Mouse (Mus musculus) naive thymus-derived CD4-positive, alpha-beta T cell, adult 2 months (primary cell): ENCODE results near the gene 1700001P01Rik.
A peak's percentile ranks its signal among the peaks of the same experiment; 100 is the strongest.

ENCODE experiments used
- DNase-seq: peaks from one replicate; pipeline ENCODE4 v3.0.0-alpha.2; 2011; ENCODE audit warnings: low read depth

The 1700001P01Rik gene

DNA sequence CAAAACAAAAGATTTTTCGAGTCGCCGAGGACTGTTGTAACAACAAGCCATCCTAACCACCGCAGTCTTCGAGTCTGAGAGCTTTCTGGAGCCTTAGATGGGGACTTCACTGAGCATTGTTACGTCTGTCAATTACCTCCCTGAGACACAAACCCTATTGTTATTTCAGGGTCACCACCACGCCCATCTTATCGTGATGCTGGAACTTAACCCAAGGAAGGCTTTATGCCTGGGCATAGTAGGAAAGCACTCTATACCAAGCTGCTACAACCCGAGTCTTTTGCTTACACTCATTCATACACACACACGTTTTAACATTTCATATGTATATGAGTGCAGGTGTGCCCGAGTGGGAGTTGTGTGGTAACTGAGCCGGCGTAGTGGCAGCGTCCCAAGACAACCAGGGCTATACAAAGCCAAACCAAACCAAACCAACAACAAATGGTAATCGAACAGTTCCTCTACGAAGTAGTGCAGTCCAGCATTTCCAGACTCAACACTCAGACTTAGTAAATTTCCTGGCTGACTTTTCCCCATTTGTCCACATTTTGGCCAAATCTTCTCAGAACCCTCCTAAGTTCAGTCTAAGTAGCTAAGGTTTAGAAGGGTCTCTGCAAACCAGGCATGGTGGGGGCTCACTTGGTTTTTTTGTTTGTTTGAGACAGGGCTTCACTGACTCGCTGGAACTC, at the start of gene 1700001P01Rik:
Gene 1700001P01Rik, minus strand, starts transcription at position 111 of the 689 bp plus-strand sequence.
- DNase-seq = no peak

DNA sequence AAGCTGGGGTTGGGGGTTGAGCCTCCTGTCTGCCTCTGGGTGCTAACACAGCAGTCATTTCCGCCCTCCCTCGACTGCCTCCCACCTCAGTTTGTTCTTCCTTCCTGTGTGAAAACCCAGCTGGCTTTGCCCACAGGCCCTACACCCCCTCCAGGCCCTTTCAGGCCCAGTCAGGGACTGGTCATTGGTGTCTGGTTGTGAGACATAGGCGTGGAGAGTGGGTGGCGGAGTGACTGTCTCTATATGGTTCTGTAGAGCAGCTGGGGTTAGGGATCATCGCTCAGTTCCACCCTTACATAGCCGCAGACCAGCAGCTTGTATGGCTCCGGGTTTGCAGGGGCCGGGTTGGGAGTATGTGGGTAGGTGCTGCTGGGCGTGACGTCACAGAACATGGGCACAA, 49.6 kb upstream of the 1700001P01Rik start:
- peak; percentile 77 for DNase-seq

DNA sequence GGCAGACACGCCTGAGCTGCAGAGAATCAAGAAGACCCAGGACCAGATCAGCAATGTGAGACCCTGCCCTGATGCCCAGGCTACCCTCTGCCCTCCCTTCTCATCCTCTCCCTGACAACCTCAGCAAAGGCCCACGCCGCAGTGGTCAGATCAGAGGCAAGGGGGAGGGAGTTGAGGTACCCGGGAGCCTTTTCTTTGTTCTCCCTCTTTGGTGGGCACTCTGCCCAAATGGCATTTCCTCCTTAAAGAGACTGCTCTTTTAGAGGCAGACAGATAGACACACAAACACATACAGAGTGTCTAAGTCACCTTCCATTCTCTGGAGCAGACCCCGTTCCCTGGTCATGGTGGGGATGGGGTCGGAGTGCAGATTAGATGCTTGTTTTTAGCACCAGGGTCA, 49.2 kb upstream of the 1700001P01Rik start:
- DNase-seq = no peak

DNA sequence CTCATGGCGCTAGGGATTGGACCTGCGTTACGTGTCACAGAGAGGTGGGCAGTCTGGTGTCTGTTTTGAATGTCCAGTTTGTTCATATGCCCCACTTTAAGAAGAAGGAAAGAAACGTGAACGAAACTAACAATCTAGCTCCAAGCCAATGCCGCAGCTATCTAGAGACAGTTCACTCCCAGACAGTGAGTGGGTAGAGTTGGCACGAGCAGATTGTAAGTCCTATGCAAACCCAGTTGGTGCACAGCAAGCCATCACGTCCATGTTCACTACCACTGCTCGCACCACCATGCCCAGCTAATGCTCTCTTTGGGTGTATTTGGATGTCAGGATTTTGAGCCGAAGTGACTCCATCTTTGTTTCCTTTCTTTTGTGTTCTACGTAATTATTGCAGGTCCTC, 48.5 kb upstream of the 1700001P01Rik start:
- no peak for DNase-seq

DNA sequence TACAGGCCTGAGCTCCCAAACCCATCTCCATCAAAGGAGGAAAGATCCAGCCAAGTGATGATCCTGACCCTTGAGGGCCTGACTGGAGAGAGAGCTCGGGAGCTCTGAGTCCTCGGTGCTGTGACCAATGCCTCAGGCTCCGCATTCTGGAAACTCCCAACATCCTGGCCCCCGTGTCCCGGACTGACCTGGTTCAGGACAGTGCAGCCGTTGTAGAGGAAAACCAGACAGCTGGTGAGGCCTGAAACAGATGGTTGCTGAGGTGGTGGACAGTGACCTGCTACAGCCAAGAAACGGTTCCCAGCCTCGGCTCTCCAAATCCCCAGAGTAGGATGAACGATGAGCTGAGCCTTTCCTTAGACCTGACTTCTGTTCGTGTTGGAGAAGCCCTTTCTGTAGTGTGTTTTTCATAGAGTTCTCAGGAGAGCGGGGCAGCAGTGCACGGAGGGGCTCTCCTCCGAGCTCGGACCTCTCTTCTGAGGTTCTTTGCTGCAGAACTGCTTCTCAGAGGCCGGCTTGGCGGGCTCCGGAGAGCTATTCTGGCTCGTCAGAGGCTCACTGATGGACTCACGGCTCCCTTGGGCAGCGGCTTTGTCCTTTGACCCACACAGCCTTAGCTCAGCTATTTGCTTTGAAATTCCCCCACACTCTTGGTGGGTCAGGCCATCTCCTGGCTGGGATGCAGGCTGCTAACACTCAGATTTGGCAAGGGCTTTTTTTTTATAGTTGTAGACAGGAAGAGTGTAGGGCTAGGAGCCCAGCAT, 47.3 kb upstream of the 1700001P01Rik start:
- DNase-seq = no peak

DNA sequence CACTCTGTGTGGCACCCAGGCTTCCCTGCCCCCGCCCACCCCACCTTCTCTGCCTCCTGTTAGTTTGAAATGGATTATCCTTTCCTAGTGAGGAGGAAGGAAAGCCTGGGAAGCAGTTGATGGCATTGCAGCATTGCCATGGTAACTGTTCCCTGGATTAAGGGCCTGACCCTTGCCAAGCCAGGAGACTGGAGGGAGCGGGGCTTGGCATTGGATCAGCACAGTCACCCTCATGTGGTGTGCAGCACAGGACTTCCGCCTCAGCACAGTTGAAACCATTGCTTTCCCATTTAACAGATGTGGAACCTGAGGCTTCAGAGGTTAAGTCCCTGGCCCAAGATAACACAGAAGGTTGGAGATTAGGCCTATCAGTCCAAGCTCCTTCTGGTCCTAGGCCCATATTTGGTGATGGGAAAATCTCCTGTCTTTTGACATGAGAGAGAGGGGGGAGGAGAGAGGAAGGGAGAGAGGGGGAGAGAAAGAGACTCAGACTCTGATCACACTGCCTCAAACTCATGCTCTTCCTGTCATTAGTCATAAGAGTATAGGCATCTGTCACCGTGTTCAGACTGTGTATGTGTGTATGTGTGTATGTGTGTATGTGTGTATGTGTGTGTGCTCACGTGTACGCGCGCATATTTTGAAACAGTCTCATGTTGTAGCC, 45.8 kb upstream of the 1700001P01Rik start:
- peak; percentile 63 for DNase-seq

DNA sequence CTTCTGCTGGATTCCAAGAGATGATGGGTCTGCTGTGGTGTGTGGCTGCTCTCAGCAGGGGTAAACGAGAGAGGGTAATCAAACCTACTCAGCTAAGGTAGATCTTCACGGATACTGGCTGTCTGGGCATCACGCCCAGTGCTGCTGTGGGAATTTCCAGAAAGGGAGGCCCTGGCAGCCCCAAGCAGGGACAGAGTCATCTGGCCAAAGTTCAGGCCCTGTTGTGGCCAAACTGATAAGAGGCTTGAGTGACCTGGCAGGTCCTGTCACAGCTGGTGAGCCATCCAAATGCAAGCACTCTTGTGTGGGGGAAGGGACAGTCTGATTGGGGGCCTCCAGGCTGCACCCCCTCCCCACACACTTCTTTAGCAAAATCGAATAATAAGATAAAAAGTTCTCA, 45.1 kb upstream of the 1700001P01Rik start:
- no peak for DNase-seq

DNA sequence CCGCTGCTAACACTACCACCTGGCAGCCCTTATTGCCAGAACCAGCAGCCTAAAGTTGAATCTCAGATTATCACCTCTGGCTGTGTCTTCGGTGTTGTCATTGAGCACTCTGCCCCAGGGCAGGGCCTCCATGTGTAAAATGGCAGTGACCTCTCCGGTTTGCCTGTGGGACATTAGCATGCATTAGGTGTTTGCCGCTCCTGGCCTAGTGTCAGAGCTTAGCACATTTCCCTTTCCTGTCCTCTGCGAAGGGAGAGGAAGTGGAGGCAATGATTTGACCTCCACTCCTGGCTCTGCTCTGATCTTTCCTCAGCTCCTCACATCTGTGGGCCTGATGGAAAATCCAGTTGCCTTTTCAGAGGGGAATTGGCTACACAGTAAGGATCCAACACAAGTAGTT, 44.2 kb upstream of the 1700001P01Rik start:
- no peak for DNase-seq

DNA sequence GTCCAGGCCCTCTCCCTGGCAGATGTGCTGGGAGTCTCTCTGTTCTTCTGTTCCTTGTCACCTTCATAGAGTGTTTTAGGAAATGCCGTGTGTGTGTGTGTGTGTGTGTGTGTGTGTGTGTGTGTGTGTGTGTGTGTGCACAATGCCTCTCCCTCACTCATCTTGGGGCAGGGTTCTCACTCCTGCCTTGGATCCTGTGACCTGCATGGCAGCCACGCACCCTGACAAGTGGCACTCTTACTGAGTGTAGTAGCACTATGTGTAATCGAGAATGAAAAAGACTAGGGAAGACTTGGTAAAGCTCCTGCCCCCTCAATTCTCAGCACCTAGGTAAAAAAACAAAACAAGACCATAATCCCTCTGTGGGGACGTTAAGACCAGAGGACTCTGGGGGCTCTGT, 43.4 kb upstream of the 1700001P01Rik start:
- no peak for DNase-seq

DNA sequence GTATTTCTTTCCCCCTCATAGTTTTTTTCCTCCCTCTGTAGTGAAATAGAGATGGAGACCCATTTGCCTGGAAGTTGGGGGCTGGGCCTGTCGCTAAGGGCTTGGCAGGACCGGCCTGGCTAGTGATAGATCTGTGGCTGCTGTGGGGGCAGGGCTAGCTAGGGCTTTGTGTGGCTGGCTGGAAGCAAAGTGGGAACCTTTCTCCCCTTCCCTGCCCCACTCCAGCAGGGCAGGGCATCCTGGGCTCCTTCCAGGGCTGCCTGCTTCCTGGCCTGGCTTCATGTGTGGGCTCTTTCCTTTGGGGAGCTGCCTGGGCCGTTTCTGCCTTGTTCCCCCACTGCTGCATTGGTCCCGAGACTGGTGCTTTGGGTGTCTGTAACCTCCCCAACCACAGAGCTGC, 42.9 kb upstream of the 1700001P01Rik start:
- DNase-seq = no peak

DNA sequence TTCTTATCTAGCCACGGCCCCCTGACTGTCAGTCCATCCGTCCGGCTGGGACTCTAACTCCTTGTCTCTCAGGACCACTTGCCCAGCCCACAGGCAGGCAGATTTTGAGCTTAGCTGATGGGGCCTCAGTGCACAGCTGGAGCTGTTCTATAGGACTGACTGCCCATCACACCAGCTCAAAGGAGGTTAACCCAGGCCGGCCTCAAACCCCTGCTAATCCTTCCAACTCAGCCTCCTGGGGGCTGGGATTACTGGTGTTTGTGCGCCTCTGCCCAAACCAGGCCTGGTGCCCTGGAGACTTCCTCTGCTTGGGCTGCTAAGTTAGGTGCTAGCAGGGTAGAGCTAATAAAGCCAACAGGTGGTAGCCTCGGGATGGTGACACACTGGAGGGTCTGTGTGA, 42.3 kb upstream of the 1700001P01Rik start:
- DNase-seq = no peak

DNA sequence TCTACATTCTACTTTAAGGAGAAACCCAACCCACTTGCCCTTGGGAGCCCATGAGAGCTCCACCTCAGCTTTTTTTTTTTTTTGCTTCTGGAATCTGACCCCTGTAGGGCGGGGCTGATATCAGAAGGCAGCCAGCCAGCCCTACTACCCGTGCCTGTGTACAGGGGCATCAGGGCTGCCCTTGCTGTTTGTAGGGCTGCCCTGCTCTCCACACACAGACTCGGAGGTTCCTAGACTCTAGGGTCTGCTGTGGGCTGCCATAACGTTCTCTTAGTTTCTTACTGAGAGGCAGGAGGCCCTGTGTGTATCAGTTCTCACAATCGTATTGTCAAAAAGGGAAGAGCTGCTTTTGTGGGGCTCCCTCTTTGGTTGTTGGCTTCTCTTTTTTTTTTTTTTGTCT, 41.7 kb upstream of the 1700001P01Rik start:
- DNase-seq = no peak

DNA sequence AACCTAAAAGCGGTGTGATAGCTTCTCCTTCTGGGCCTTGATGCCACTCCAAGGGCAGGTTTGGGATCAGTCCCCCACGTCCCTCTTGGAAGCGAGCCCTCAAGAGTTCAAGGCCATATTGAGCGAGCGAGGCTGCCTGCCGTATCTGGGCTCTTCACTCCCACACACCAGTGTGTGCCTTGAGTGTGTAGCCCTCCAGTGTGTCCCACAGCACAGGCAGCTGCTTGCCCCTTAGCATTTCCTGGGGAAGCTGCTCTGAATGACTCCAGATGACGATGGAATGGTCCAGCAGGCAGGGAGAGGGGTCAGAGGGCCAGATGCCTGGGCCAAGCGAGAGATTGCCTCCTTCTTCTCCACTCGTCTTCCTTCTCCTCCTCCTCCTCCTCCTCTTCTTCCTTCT, 41.2 kb upstream of the 1700001P01Rik start:
- DNase-seq = no peak

DNA sequence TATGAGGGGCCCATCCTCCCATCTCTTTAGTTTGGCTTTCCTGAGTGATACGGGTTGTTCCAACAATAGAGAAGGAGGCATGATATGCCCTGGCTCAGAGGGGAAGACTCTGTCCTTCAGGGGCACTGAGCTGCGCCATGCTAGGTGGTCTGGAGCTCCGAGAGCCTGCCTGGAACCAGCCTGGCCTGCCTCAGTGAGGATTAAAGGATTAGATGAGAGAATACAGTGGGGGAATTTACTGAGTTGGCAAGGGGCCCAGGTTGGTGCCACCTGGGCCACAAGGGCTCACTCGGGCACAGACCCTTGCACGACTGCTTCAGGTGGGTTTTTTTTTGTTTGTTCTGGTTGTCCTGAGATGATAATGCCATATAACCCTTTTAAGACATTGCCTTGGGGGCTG, 40.5 kb upstream of the 1700001P01Rik start:
- no peak for DNase-seq

DNA sequence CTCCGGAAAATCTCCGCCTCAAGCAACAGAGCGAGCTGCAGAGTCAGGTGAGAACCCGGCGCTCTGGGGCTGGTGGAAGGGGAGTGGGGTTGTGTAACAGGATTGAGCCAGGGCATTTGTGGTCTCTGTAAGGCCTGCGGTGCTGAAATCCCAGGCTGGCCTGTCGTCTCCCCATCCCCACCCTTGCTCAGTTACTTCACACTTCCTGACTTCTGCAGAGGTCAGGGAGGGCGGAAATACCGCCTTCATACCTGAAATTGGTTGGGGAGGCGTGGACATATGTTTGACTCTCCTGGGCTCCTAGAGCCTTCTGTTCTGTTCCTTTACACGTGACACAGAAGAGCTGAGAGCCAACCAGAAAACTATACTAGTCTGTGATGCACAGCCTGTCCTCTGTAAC, 40.0 kb upstream of the 1700001P01Rik start:
- DNase-seq = no peak

DNA sequence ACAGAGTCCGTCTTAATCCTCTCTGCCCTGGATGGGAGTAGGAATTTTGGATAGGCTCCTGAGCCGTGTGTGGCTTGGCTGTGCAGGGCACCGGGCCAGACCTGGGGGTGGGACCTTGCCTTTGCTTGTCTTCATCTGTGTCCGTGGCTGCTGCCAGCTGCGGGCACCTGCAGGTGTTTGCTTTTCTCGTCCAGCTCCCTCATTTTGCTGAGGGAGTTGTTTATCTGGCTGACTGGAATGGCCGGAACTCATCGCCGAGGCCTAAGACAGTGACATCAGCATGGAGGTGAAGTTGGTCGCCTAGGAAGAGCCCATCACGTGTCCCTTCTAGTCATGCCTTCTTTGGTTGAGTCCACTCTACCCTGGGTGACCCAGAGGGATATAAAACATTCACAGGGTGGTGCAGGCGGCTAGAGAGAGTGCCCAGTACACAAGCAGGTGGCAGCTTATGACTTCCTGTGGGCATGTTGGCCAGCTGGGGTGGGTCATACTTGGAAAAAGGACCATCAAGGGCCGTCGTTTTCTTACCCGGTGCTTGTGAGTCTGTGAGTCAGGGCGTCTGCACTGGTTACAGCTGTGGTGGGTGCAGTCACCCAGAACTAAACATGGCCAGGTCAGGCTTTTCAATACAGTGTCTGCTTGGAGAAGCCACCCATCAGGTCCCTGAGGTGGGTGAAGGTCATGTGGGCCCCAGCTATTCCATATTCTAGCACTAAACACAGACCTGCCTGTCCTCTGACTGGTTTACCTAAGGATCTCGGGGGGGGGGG, 38.2 kb upstream of the 1700001P01Rik start:
- no peak for DNase-seq

DNA sequence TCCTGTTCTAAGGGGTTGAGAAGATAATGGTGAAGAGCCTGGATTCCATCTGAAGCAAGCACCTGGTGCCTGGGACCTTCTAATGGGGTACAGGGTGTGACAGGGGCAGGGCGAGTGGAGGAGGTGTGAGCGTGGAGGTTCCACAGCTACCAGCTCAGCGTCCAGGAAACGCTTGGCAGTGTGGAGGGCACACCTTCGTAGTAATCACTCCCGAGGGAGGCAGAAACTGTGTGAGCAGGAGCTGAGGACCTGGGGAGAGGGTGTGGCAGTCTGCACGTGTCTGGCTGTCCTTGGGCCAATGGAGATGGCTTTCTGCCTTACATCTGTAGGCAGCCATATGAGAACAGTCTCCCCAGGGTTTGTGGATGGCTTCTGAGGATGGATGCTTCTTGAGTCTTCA, 37.4 kb upstream of the 1700001P01Rik start:
- DNase-seq = no peak

DNA sequence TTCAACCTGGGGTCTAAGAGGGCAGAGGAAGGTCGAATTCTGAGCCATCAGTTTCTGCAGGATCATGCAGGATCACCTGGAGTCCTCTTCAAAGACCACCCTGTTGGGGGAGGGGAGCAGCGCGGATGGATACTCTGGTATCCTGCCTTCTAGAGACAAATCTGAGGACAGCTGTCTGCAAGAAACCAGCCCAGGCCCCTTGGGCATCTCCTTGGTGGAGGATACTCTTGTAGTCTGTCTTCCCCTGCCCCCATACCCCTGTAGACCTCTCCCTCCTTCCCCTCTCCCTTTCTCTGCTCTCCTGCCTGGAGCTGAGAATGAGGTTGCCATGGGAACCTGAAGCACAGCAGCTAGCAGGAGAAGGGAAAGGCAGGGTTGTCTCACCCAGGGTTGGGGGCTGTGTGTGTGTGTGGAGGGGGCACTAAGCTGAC, 36.8 kb upstream of the 1700001P01Rik start:
- no peak for DNase-seq

DNA sequence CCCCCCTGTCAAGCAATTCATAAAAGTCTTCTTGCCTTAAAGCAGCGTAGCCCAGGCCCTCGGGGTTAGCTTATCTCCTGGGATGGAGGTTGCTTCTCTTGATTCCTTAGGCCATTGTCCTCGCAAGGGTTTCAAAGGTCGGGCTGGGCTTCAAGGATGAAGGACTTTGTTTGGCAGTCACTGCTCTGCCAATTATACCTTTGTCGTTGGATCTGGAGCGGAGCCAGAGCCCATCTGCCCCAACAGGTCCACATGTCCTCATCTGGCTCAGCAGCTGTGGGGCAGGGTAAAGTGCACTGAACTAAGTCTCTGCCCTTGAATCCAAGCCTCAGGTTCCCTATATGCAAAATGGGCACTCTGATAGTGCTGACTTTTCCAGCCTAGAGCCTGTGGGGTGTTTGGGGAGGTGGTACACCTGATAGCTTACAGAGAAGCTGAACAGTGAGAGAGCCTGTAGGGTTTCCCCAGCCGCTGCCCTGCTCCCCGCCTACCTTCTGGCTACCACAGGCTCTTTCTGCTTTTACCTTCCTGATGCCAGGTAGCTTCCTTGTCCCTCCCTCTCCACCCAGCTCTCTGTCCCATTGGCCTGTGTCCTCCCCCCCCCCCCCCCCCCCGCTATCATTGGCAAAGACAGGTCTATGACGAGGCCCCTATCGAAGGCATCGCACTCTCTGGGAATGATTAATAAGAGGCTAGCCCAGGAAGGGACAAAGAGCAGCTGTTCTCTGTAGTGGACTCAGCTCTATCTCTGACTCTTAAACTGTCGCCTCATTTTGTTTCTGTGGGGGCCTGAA, 36.0 kb upstream of the 1700001P01Rik start:
- DNase-seq = no peak

DNA sequence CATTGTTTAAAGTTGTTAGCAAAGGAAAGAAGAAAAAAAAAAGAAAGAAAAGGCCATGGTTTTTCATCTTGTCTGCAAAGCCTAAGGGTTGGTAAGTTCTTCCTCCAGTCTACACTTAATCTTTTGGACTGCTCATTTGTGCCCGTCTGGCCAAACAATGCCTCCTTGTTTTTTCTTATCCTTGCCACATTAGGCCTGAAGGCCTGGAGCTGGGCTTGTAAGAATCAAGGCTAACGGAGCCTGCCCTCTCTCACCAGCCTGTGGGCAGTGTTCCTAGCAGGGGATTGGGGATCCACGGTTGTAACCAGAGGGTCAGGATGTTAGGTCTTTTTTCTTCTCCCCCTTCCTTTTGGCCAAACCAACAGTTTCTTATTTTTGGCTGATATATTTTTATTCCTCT, 35.3 kb upstream of the 1700001P01Rik start:
- no peak for DNase-seq

DNA sequence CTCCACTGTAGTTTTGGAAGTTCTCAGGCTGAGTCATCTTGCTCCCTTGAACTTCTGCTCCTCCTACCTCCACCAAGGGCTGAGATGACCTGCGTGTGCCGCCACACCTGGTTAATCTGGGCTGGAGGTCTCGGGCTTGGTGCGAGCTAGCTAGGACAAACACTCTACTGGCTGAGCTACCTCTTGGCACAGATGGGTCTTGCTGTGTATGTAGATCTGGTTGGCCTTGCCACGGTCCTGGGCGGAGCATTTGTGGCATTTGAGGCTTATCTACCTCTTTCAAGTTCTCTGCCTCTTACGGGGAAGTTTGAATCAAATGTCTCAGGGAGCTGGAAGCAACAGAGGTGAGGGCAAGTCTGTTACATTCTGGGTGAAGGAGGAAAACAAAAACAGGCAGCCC, 34.6 kb upstream of the 1700001P01Rik start:
- DNase-seq = peak; percentile 85
